Mouse (Mus musculus): ENCODE results near the gene Cryz. TPM values are rescaled to one million over a fixed set of nuclear protein-coding genes. Genes with fewer than 3 reads are reported as not detected.

The Cryz gene
- polyA plus RNA-seq, 1 experiment from 2014 or later, result 24.2 TPM

- peaks cover 14% of the 10 kb centered on the region for H3K4me1 ChIP-seq
- H3K4me3 ChIP-seq, result peak within 1 kb of the TSS; percentile 56
- H3K36me3 ChIP-seq (replicated peaks), result no peaks in the 10 kb centered on the region
- peak within 1 kb of the TSS; percentile 67 for H3K27ac ChIP-seq
- DNase-seq (ENCODE audit: extremely low spot score, low spot score), result no peak
- 24% methylated on average over 7 of the region's 7 CpGs for WGBS
- no peaks in the 10 kb centered on the region for H3K9me3 ChIP-seq
- H3K27me3 ChIP-seq (ENCODE audit: poor library complexity, severe bottlenecking), result peaks cover 37% of the 10 kb centered on the region
Observed at GRCm38 (mm10) chr3:154663545-154663944, 67.0 kb downstream of the Cryz start, which contains the start of gene Erich3. Erich3 (plus strand) TSS chr3:154663859.

- Histone ChIP-seq H3K4me3 (peak overlapping the region; percentile 56), H3K9me3 (no peaks in the 10 kb centered on the region), H3K36me3 (replicated peaks) (no peaks in the 10 kb centered on the region), H3K27ac (peak overlapping the region; percentile 67), H3K27me3 (ENCODE audit: poor library complexity, severe bottlenecking) (peaks cover 37% of the 10 kb centered on the region), H3K4me1 (peaks cover 14% of the 10 kb centered on the region)
- no peak for DNase-seq (ENCODE audit: extremely low spot score, low spot score)
- WGBS, result 4% methylated on average over 24 of the region's 27 CpGs
Observed at GRCm38 (mm10) chr3:154663976-154664581, 67.6 kb downstream of the Cryz start.

GRCm38 (mm10) chr3:154664636-154665035 lies 68.1 kb downstream of the Cryz start:
- H3K36me3 ChIP-seq (replicated peaks), result no peaks in the 10 kb centered on the region
- H3K27me3 ChIP-seq (ENCODE audit: poor library complexity, severe bottlenecking), result peaks cover 37% of the 10 kb centered on the region
- H3K4me3 ChIP-seq, result no peak overlapping the region; the same call in 1 of the 2 replicates
- WGBS, result 35% methylated on average over 4 of the region's 4 CpGs
- H3K27ac ChIP-seq, result no peak overlapping the region
- peaks cover 14% of the 10 kb centered on the region for H3K4me1 ChIP-seq
- DNase-seq (ENCODE audit: extremely low spot score, low spot score), result no peak
- no peaks in the 10 kb centered on the region for H3K9me3 ChIP-seq

DNA sequence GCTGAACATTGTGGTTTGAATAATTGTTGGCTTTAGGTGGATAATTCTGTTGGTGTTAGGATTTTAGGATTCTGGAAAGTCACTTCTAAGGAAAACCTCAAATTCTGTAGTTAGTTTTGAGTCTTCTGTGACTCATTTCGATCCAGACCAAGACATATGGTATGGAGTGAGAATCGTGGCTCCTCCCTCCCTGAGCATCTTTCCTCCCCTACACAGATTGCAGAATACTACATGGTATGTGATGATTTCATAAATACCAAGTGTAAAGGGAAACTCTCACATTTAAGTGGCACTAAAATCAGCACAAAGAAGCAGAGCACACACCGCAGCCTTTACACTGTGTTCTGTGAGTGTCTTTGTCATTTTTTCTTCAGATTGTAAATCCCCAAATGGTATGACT lies 72.0 kb downstream of the Cryz start:
- Histone ChIP-seq H3K9me3 (no peaks in the 10 kb centered on the region), H3K36me3 (replicated peaks) (no peaks in the 10 kb centered on the region), H3K27ac (no peak overlapping the region), H3K4me1 (peaks cover 13% of the 10 kb centered on the region), H3K4me3 (no peak overlapping the region), H3K27me3 (ENCODE audit: poor library complexity, severe bottlenecking) (peaks cover 26% of the 10 kb centered on the region)
- 94% methylated on average over 3 of the region's 3 CpGs for WGBS
- no peak for DNase-seq (ENCODE audit: extremely low spot score, low spot score)

GRCm38 (mm10) chr3:154670584-154670983 lies 74.1 kb downstream of the Cryz start:
- H3K9me3 ChIP-seq, result no peaks in the 10 kb centered on the region
- 90% methylated on average over 6 of the region's 6 CpGs for WGBS
- no peaks in the 10 kb centered on the region for H3K36me3 ChIP-seq (replicated peaks)

GRCm38 (mm10) chr3:154671013-154671412 lies 74.5 kb downstream of the Cryz start:
- H3K4me3 ChIP-seq, result no peak overlapping the region
- H3K4me1 ChIP-seq, result peaks cover 7% of the 10 kb centered on the region
- H3K27me3 ChIP-seq (ENCODE audit: poor library complexity, severe bottlenecking), result 0 out of 2 replicates have a peak, but pooled peaks cover under 1% of the 10 kb centered on the region
- 70% methylated on average over 5 of the region's 5 CpGs for WGBS
- H3K9me3 ChIP-seq, result no peaks in the 10 kb centered on the region
- H3K36me3 ChIP-seq (replicated peaks), result no peaks in the 10 kb centered on the region
- DNase-seq (ENCODE audit: extremely low spot score, low spot score), result no peak
- no peak overlapping the region for H3K27ac ChIP-seq

More at GRCm38 (mm10) chr3:154670584-154670983, 74.1 kb downstream of the Cryz start:
- Histone ChIP-seq H3K4me1 (peaks cover 7% of the 10 kb centered on the region), H3K27ac (no peak overlapping the region), H3K27me3 (ENCODE audit: poor library complexity, severe bottlenecking) (peaks cover 5% of the 10 kb centered on the region), H3K4me3 (no peak overlapping the region)
- no peak for DNase-seq (ENCODE audit: extremely low spot score, low spot score)

Other genes starting within 250 kb of the Cryz start
- gene Tyw3, start 393 bp downstream of the Cryz start, polyA plus RNA-seq (2016; fragmentation: Nextera tagmentation; extraction: Ambion mirVana), result 17.8 and 18.1 TPM in 2 replicates
- gene Erich3, start 67.1 kb downstream of the Cryz start, polyA plus RNA-seq (2016; fragmentation: Nextera tagmentation; extraction: Ambion mirVana), result 0.14 and 0.15 TPM in 2 replicates